Mouse (Mus musculus): ENCODE data around the gene Krt26. TPM values are rescaled to one million over a fixed set of nuclear protein-coding genes. Genes with fewer than 3 reads are reported as not detected.

Krt26 gene
- polyA plus RNA-seq, 1 experiment, result not detected

DNA sequence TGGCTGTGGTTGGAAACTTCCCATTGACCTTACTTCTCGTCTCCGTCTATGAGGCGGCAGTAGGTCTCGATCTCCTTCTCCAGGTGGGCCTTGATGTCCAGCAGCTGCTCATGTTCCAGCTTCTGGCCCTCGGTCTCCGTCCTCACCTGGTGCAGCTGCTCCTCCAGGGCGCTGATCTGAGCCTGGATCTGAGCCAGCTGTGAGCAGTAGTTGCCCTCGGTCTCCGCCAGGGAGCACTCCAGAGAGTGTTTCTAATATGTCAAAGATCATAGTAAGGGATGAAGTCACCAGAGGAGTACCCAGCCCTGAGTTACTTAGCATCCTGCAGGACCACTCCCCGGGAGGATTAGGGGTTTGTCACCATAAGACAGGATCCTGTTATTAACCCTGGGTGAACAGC, 29.0 kb upstream of the Krt26 start:
- 56% methylated on average over 10 of the region's 10 CpGs for WGBS
- no peak overlapping the region for H3K4me3 ChIP-seq (ENCODE audit: extremely low read depth, insufficient read depth, insufficient read length)
- H3K36me3 ChIP-seq (ENCODE audit: control insufficient read depth, insufficient read depth, low read length), result no peaks in the 10 kb centered on the region
- no peak overlapping the region for H3K27ac ChIP-seq (ENCODE audit: insufficient read depth, low read length)
- no peak for DNase-seq (ENCODE audit: low read depth in 1 of 2, low spot score in 2 of 2)
- no peaks in the 10 kb centered on the region; the same call in 1 of the 2 replicates for H3K4me1 ChIP-seq (ENCODE audit: control insufficient read depth, insufficient read depth, insufficient read length)
- no peak for TF ChIP-seq CTCF (IDR thresholded peaks at IDR 0.05; ENCODE audit: extremely low read depth, insufficient read depth, insufficient read length, insufficient replicate concordance)
- TF ChIP-seq POLR2A (IDR thresholded peaks at IDR 0.05; ENCODE audit: low read depth, low read length), result no peak
- no peaks in the 10 kb centered on the region for H3K27me3 ChIP-seq (ENCODE audit: control insufficient read depth, insufficient read depth, low read length)

DNA sequence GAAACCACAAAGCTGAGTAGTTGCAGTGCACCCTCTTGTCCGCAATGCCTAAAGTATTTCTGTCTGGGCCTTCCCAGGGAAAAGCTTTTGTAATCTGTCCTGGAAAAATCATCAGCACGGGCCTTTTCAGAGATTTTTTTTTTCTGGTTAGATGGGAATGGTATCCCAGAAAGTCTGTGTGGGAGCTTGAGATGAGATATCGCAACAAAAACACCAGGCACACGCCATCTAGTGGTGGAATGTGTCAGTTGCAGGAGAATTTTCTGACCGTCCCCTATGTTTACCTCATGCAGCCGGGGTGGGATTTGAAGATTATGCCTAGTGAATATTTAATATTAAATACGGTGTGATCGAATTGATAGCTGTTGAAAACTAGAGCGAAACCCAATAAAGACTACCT, 26.6 kb upstream of the Krt26 start:
- Histone ChIP-seq H3K4me3 (ENCODE audit: extremely low read depth, insufficient read depth, insufficient read length) (no peak overlapping the region), H3K27me3 (ENCODE audit: control insufficient read depth, insufficient read depth, low read length) (no peaks in the 10 kb centered on the region), H3K27ac (ENCODE audit: insufficient read depth, low read length) (no peak overlapping the region), H3K4me1 (ENCODE audit: control insufficient read depth, insufficient read depth, insufficient read length) (no peaks in the 10 kb centered on the region), H3K36me3 (ENCODE audit: control insufficient read depth, insufficient read depth, low read length) (no peaks in the 10 kb centered on the region)
- 24% methylated on average over 9 of the region's 9 CpGs for WGBS
- no peak for DNase-seq (ENCODE audit: low read depth in 1 of 2, low spot score in 2 of 2)
- TF ChIP-seq POLR2A (IDR thresholded peaks at IDR 0.05; ENCODE audit: low read depth, low read length) (no peak), CTCF (IDR thresholded peaks at IDR 0.05; ENCODE audit: extremely low read depth, insufficient read depth, insufficient read length, insufficient replicate concordance) (peak; percentile 26; the same call in 1 of the 2 replicates)

DNA sequence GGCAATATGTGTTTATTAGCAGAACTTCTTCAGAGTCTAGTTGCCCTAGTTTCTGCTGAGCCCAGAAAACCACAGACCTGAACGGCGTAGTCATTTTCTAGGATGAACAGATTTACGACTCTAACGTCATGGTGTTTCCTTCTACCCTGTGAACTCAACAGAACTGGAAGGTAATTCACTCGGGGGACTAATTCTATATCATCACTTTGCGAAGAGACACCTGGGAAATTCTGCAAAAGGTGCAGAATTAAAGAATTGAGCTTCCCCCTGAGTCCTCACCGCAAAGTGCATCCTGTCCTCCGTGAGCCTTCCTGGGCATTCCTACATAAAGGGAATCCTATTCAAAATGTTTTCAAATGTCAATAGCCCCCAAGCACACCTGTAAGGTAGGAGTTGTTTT, 23.7 kb upstream of the Krt26 start:
- Histone ChIP-seq H3K27me3 (ENCODE audit: control insufficient read depth, insufficient read depth, low read length) (no peaks in the 10 kb centered on the region), H3K36me3 (ENCODE audit: control insufficient read depth, insufficient read depth, low read length) (no peaks in the 10 kb centered on the region), H3K4me3 (ENCODE audit: extremely low read depth, insufficient read depth, insufficient read length) (no peak overlapping the region), H3K27ac (ENCODE audit: insufficient read depth, low read length) (no peak overlapping the region), H3K4me1 (ENCODE audit: control insufficient read depth, insufficient read depth, insufficient read length) (no peaks in the 10 kb centered on the region)
- no peak for TF ChIP-seq POLR2A (IDR thresholded peaks at IDR 0.05; ENCODE audit: low read depth, low read length)
- TF ChIP-seq CTCF (IDR thresholded peaks at IDR 0.05; ENCODE audit: extremely low read depth, insufficient read depth, insufficient read length, insufficient replicate concordance), result no peak
- DNase-seq (ENCODE audit: low read depth in 1 of 2, low spot score in 2 of 2), result no peak
- 37% methylated on average over 8 of the region's 8 CpGs for WGBS

DNA sequence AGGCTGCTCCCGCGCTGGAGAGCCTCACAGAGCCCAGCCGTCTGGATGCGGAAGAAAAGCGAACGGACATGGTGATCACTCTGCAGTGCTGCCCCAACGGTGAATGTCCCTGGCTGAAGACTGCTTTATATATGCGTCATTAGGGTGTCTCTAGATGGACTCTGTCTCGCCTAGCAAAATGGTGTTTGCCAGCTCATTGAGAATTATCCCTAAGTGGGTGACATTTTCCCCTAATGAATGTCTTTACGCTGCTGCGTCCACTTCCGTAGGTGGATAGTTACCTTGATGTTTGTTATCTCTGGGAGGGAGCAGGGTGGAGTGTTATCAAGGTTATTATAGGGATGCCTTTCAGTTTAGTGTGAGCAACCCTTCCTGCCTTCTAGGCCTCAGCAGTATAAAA, 13.2 kb upstream of the Krt26 start, which contains the start of gene Krt27:
TSS of gene Krt27 (minus strand) at position 101 of the 400 bp plus-strand sequence.
- Histone ChIP-seq H3K27me3 (ENCODE audit: control insufficient read depth, insufficient read depth, low read length) (no peaks in the 10 kb centered on the region; the same call in 1 of the 2 replicates), H3K4me1 (ENCODE audit: control insufficient read depth, insufficient read depth, insufficient read length) (no peaks in the 10 kb centered on the region), H3K36me3 (ENCODE audit: control insufficient read depth, insufficient read depth, low read length) (no peaks in the 10 kb centered on the region), H3K27ac (ENCODE audit: insufficient read depth, low read length) (no peak within 1 kb of the TSS), H3K4me3 (ENCODE audit: extremely low read depth, insufficient read depth, insufficient read length) (no peak within 1 kb of the TSS)
- DNase-seq (ENCODE audit: low read depth in 1 of 2, low spot score in 2 of 2), result no peak
- TF ChIP-seq CTCF (IDR thresholded peaks at IDR 0.05; ENCODE audit: extremely low read depth, insufficient read depth, insufficient read length, insufficient replicate concordance), result no peak
- no peak for TF ChIP-seq POLR2A (IDR thresholded peaks at IDR 0.05; ENCODE audit: low read depth, low read length)
- WGBS, result 75% methylated on average over 12 of the region's 12 CpGs

DNA sequence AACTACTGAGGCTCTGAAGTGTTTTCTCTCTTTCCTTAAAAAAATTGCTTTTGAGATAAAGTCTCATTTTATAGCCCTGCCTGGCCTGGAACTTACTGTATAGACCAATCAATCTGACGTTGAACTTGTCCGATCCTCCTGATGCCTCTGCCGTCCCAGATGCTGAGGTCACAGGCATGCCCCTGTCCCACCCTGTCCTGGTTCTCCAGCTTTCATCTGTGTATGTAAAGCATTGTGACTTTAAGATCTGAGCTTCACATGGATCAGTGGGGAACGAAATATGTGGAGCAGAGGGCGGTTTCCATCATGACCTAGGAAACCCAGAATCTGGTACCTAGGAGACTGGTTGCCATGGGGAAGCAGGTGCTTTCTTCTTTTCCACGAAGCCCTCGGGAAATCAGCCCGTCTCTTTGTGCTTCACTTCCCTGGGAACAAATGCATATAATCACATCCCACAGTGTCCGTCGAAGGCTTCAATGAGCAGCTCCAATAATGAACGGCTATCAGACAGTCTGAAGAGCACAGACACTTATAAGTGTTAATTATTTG, 1.6 kb upstream of the Krt26 start:
- no peak overlapping the region for H3K4me3 ChIP-seq (ENCODE audit: extremely low read depth, insufficient read depth, insufficient read length)
- 84% methylated on average over 11 of the region's 11 CpGs for WGBS
- no peak overlapping the region for H3K27ac ChIP-seq (ENCODE audit: insufficient read depth, low read length)
- H3K36me3 ChIP-seq (ENCODE audit: control insufficient read depth, insufficient read depth, low read length), result no peaks in the 10 kb centered on the region
- H3K4me1 ChIP-seq (ENCODE audit: control insufficient read depth, insufficient read depth, insufficient read length), result no peaks in the 10 kb centered on the region
- H3K27me3 ChIP-seq (ENCODE audit: control insufficient read depth, insufficient read depth, low read length), result no peaks in the 10 kb centered on the region
- DNase-seq (ENCODE audit: low read depth in 1 of 2, low spot score in 2 of 2), result no peak
- no peak for TF ChIP-seq POLR2A (IDR thresholded peaks at IDR 0.05; ENCODE audit: low read depth, low read length)
- TF ChIP-seq CTCF (IDR thresholded peaks at IDR 0.05; ENCODE audit: extremely low read depth, insufficient read depth, insufficient read length, insufficient replicate concordance), result no peak

DNA sequence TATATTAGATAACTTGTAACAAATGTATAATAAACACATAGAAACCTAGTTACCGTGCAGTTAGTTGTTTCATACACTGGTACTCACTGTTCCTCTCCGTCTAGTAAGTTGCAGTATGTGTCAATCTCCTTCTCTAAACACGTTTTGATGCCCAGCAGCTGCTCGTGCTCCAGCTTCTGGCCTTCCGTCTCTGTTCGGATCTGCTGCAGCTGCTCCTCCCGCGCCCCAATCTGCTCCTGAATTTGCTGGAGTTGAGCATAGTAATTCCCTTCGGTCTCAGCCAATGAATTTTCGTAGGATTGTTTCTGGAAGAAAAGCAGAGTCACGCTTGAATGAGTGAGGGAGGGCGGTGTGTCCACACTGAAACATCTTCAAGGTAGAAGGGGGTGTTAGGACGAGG, 4.3 kb downstream of the Krt26 start:
- TF ChIP-seq CTCF (IDR thresholded peaks at IDR 0.05; ENCODE audit: extremely low read depth, insufficient read depth, insufficient read length, insufficient replicate concordance), result no peak
- TF ChIP-seq POLR2A (IDR thresholded peaks at IDR 0.05; ENCODE audit: low read depth, low read length), result no peak
- no peak overlapping the region for H3K4me3 ChIP-seq (ENCODE audit: extremely low read depth, insufficient read depth, insufficient read length)
- no peaks in the 10 kb centered on the region for H3K4me1 ChIP-seq (ENCODE audit: control insufficient read depth, insufficient read depth, insufficient read length)
- H3K27me3 ChIP-seq (ENCODE audit: control insufficient read depth, insufficient read depth, low read length), result no peaks in the 10 kb centered on the region
- H3K36me3 ChIP-seq (ENCODE audit: control insufficient read depth, insufficient read depth, low read length), result no peaks in the 10 kb centered on the region
- 79% methylated on average over 13 of the region's 13 CpGs for WGBS
- H3K27ac ChIP-seq (ENCODE audit: insufficient read depth, low read length), result no peak overlapping the region
- DNase-seq (ENCODE audit: low read depth in 1 of 2, low spot score in 2 of 2), result no peak

DNA sequence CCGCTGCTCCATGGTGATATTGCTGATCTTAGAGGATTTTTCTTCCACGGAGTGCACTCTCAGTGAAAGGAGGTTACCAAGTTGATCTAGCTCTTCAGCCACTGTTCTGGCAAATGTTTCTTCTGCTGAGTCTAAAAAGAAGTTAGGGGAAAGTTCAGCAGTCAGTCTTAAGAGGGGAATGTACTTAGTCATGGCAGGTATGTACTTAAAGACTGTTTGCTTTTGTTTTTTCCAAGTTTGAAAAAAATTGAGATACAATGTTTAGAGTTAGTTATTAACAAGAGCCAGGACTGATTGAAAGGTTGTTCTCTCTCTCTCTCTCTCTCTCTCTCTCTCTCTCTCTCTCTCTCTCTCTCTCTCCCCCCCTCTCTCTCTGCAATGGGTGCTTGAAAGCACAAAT, 8.1 kb downstream of the Krt26 start:
- 75% methylated on average over 2 of the region's 2 CpGs for WGBS
- no peak for TF ChIP-seq POLR2A (IDR thresholded peaks at IDR 0.05; ENCODE audit: low read depth, low read length)
- TF ChIP-seq CTCF (IDR thresholded peaks at IDR 0.05; ENCODE audit: extremely low read depth, insufficient read depth, insufficient read length, insufficient replicate concordance), result no peak
- no peak for DNase-seq (ENCODE audit: low read depth in 1 of 2, low spot score in 2 of 2)
- Histone ChIP-seq H3K27me3 (ENCODE audit: control insufficient read depth, insufficient read depth, low read length) (no peaks in the 10 kb centered on the region), H3K36me3 (ENCODE audit: control insufficient read depth, insufficient read depth, low read length) (no peaks in the 10 kb centered on the region), H3K4me1 (ENCODE audit: control insufficient read depth, insufficient read depth, insufficient read length) (no peaks in the 10 kb centered on the region), H3K27ac (ENCODE audit: insufficient read depth, low read length) (no peak overlapping the region), H3K4me3 (ENCODE audit: extremely low read depth, insufficient read depth, insufficient read length) (no peak overlapping the region)

All from spleen, adult 2 months (tissue).